Comparison of ENCODE assay signal across 19 mouse cellular contexts in the genomic region with DNA sequence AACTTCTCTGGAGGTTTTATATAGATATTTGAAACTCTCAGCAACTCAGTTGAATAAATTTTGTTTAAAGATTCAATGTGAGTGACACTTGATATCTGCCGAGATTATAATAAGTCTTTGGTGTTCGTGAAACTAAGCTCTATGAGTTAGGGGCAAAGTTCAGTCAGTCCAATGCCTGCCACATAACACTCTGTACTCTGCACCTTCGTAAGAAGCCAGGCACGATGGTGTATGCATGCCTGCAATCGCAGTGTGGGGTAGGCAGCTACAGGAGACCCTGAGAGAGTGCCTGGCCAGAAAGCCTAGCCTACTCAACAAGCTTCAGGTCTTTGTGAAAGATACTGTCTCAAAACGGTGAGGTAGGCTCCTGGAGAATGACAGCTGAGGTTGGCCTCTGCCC.
"Had no signal": no experiment of that assay in that cellular context is flagged by ENCODE, and none has a peak within 500 bp of the region (broad histone marks: within the 10 kb centered on the region; RNA-seq: fewer than 3 reads in every experiment).

No protein-coding gene starts in this region.

- H3K4me2 ChIP-seq: lung, embryonic 14.5 days; midbrain, embryonic 12.5 days; neural tube, embryonic 13.5 days; neural tube, embryonic 15.5 days; stomach, embryonic 15.5 days had no signal

- H3K27ac ChIP-seq: liver, embryonic 14.5 days; midbrain, embryonic 10.5 days; midbrain, embryonic 12.5 days; neural tube, embryonic 13.5 days; neural tube, embryonic 15.5 days; stomach, embryonic 15.5 days; stomach, postnatal 0 days had no signal

- H3K9ac ChIP-seq: liver, embryonic 14.5 days; lung, embryonic 14.5 days; midbrain, embryonic 12.5 days; neural tube, embryonic 13.5 days; neural tube, embryonic 15.5 days; stomach, embryonic 15.5 days had no signal

- H3K4me3 ChIP-seq: midbrain, embryonic 10.5 days; midbrain, embryonic 12.5 days; myocyte; neural tube, embryonic 13.5 days; neural tube, embryonic 15.5 days; stomach, embryonic 15.5 days had no signal

- H3K9me3 ChIP-seq: midbrain, embryonic 10.5 days; midbrain, embryonic 12.5 days; neural tube, embryonic 13.5 days; neural tube, embryonic 15.5 days; stomach, embryonic 15.5 days had no signal

- H3K36me3 ChIP-seq: midbrain, embryonic 10.5 days; midbrain, embryonic 12.5 days; neural tube, embryonic 13.5 days; neural tube, embryonic 15.5 days; stomach, embryonic 15.5 days had no signal

- DNase-seq: lung, adult 18-20 months; lung, embryonic 14.5 days; lung, postnatal 10 days; lung, postnatal 4 days; midbrain, embryonic 14.5 days; retina, postnatal 1 day; right cerebral cortex, adult 18-20 months; right cerebral cortex, postnatal 25 days; thymus, postnatal 14 days; thymus, postnatal 4 days had no signal

- H3K4me1 ChIP-seq: midbrain, embryonic 10.5 days; midbrain, embryonic 12.5 days; neural tube, embryonic 13.5 days; neural tube, embryonic 15.5 days; stomach, embryonic 15.5 days had no signal

- ATAC-seq: midbrain, embryonic 16.5 days had no signal

- H3K27me3 ChIP-seq: midbrain, embryonic 12.5 days; neural tube, embryonic 13.5 days; neural tube, embryonic 15.5 days; stomach, embryonic 15.5 days had no signal
